Mouse (Mus musculus): ENCODE results near the gene Amz1. TPM values are rescaled to one million over a fixed set of nuclear protein-coding genes. Genes with fewer than 3 reads are reported as not detected.

Amz1 gene
- polyA plus RNA-seq, 1 experiment = 13.7 TPM

DNA sequence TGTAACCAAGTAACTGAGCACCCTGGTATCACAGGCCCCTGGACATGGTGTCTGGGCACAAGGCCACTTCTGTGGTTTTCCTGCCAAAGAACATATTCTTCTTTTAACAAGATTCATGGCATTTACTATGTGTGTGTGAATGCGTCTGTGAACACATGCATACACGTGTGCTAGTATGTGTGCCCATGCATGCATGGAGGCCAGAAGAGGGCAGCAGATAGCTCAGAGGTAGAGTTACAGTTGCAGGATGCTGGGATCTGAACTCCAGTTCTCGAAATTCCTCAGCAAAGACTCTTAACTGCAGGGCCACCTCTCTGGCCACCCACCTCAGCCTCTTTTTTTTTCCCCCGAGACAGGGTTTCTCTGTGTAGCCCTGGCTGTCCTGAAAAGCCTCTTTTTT is 59.6 kb downstream of the Amz1 start:
- H3K27me3 ChIP-seq (ENCODE audit: control insufficient read depth, insufficient read depth, low read length) = no peaks in the 10 kb centered on the region
- H3K4me3 ChIP-seq (ENCODE audit: control insufficient read depth, insufficient read depth, low read length) = no peak overlapping the region
- WGBS = 96% methylated on average over 4 of the region's 4 CpGs
- H3K4me1 ChIP-seq (replicated peaks; ENCODE audit: control insufficient read depth, insufficient read depth, low read length) = peaks cover 35% of the 10 kb centered on the region
- no peak for DNase-seq
- peak overlapping the region; percentile 87 for H3K27ac ChIP-seq (ENCODE audit: control insufficient read depth, insufficient read depth, low read length)
- H3K36me3 ChIP-seq (ENCODE audit: control insufficient read depth, insufficient read depth, low read length) = no peaks in the 10 kb centered on the region
- no peak for TF ChIP-seq CTCF (IDR thresholded peaks at IDR 0.05; ENCODE audit: borderline replicate concordance, control insufficient read depth, extremely low read depth, insufficient read depth, low read length, poor library complexity)
- no peak for TF ChIP-seq POLR2A (IDR thresholded peaks at IDR 0.05; ENCODE audit: control insufficient read depth, extremely low read depth, insufficient read depth, low read length, poor library complexity)

- peak overlapping the region; percentile 87 for H3K27ac ChIP-seq (ENCODE audit: control insufficient read depth, insufficient read depth, low read length)
- H3K4me3 ChIP-seq (ENCODE audit: control insufficient read depth, insufficient read depth, low read length) = no peak overlapping the region
- H3K4me1 ChIP-seq (replicated peaks; ENCODE audit: control insufficient read depth, insufficient read depth, low read length) = peaks cover 39% of the 10 kb centered on the region
- H3K36me3 ChIP-seq (ENCODE audit: control insufficient read depth, insufficient read depth, low read length) = no peaks in the 10 kb centered on the region
- no peak for TF ChIP-seq CTCF (IDR thresholded peaks at IDR 0.05; ENCODE audit: borderline replicate concordance, control insufficient read depth, extremely low read depth, insufficient read depth, low read length, poor library complexity)
- TF ChIP-seq POLR2A (IDR thresholded peaks at IDR 0.05; ENCODE audit: control insufficient read depth, extremely low read depth, insufficient read depth, low read length, poor library complexity) = no peak
- WGBS = 46% methylated on average over 6 of the region's 6 CpGs
- H3K27me3 ChIP-seq (ENCODE audit: control insufficient read depth, insufficient read depth, low read length) = no peaks in the 10 kb centered on the region
- DNase-seq = no peak
Measured at GRCm38 (mm10) chr5:140784288-140784687, 60.4 kb downstream of the Amz1 start.

- no peaks in the 10 kb centered on the region for H3K27me3 ChIP-seq (ENCODE audit: control insufficient read depth, insufficient read depth, low read length)
- no peak overlapping the region for H3K4me3 ChIP-seq (ENCODE audit: control insufficient read depth, insufficient read depth, low read length)
- no peaks in the 10 kb centered on the region for H3K36me3 ChIP-seq (ENCODE audit: control insufficient read depth, insufficient read depth, low read length)
- 96% methylated on average over 13 of the region's 13 CpGs for WGBS
- TF ChIP-seq POLR2A (IDR thresholded peaks at IDR 0.05; ENCODE audit: control insufficient read depth, extremely low read depth, insufficient read depth, low read length, poor library complexity) = no peak
- peak overlapping the region; percentile 65 for H3K27ac ChIP-seq (ENCODE audit: control insufficient read depth, insufficient read depth, low read length)
- DNase-seq = no peak
- H3K4me1 ChIP-seq (replicated peaks; ENCODE audit: control insufficient read depth, insufficient read depth, low read length) = peaks cover 42% of the 10 kb centered on the region
Measured at GRCm38 (mm10) chr5:140785240-140785872, 61.4 kb downstream of the Amz1 start.

GRCm38 (mm10) chr5:140789561-140789960 is 65.6 kb downstream of the Amz1 start:
- H3K4me1 ChIP-seq (replicated peaks; ENCODE audit: control insufficient read depth, insufficient read depth, low read length) = peaks cover 43% of the 10 kb centered on the region
- TF ChIP-seq POLR2A (IDR thresholded peaks at IDR 0.05; ENCODE audit: control insufficient read depth, extremely low read depth, insufficient read depth, low read length, poor library complexity) (no peak), CTCF (IDR thresholded peaks at IDR 0.05; ENCODE audit: borderline replicate concordance, control insufficient read depth, extremely low read depth, insufficient read depth, low read length, poor library complexity) (no peak)
- DNase-seq = no peak
- no peak overlapping the region for H3K4me3 ChIP-seq (ENCODE audit: control insufficient read depth, insufficient read depth, low read length)
- no peak overlapping the region for H3K27ac ChIP-seq (ENCODE audit: control insufficient read depth, insufficient read depth, low read length)
- no peaks in the 10 kb centered on the region for H3K36me3 ChIP-seq (ENCODE audit: control insufficient read depth, insufficient read depth, low read length)
- H3K27me3 ChIP-seq (ENCODE audit: control insufficient read depth, insufficient read depth, low read length) = no peaks in the 10 kb centered on the region

DNA sequence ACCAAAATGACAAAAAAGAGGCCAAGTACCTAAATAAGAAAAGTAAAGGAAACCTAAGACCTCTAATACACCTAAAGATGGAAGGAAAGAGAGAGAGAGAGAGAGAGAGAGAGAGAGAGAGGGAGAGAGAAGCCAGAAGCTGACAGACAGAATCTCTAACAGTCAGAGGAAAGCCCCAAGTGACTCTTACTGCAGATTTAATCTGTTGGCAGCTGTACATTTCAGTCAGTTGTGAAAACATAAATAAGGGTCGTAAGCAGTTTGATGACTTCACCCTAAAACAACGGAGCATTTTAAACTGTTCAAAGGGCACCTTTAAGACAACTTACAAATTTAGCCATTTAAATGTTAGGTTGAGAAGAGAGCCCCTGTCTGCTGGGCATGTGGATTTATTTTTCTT is 66.5 kb downstream of the Amz1 start:
- no peak for DNase-seq
- H3K27me3 ChIP-seq (ENCODE audit: control insufficient read depth, insufficient read depth, low read length) = no peaks in the 10 kb centered on the region
- 18% methylated on average over 2 of the region's 2 CpGs for WGBS
- H3K4me3 ChIP-seq (ENCODE audit: control insufficient read depth, insufficient read depth, low read length) = no peak overlapping the region
- H3K36me3 ChIP-seq (ENCODE audit: control insufficient read depth, insufficient read depth, low read length) = no peaks in the 10 kb centered on the region
- H3K27ac ChIP-seq (ENCODE audit: control insufficient read depth, insufficient read depth, low read length) = no peak overlapping the region
- TF ChIP-seq CTCF (IDR thresholded peaks at IDR 0.05; ENCODE audit: borderline replicate concordance, control insufficient read depth, extremely low read depth, insufficient read depth, low read length, poor library complexity) (no peak), POLR2A (IDR thresholded peaks at IDR 0.05; ENCODE audit: control insufficient read depth, extremely low read depth, insufficient read depth, low read length, poor library complexity) (no peak)
- peaks cover 35% of the 10 kb centered on the region for H3K4me1 ChIP-seq (replicated peaks; ENCODE audit: control insufficient read depth, insufficient read depth, low read length)

- no peaks in the 10 kb centered on the region for H3K27me3 ChIP-seq (ENCODE audit: control insufficient read depth, insufficient read depth, low read length)
- peaks cover 29% of the 10 kb centered on the region for H3K4me1 ChIP-seq (replicated peaks; ENCODE audit: control insufficient read depth, insufficient read depth, low read length)
- no peak for TF ChIP-seq POLR2A (IDR thresholded peaks at IDR 0.05; ENCODE audit: control insufficient read depth, extremely low read depth, insufficient read depth, low read length, poor library complexity)
- TF ChIP-seq CTCF (IDR thresholded peaks at IDR 0.05; ENCODE audit: borderline replicate concordance, control insufficient read depth, extremely low read depth, insufficient read depth, low read length, poor library complexity) = no peak
- H3K27ac ChIP-seq (ENCODE audit: control insufficient read depth, insufficient read depth, low read length) = no peak overlapping the region
- WGBS = 74% methylated on average over 9 of the region's 9 CpGs
- no peak for DNase-seq
- H3K36me3 ChIP-seq (ENCODE audit: control insufficient read depth, insufficient read depth, low read length) = no peaks in the 10 kb centered on the region
- H3K4me3 ChIP-seq (ENCODE audit: control insufficient read depth, insufficient read depth, low read length) = no peak overlapping the region
Measured at GRCm38 (mm10) chr5:140790937-140791877, 67.3 kb downstream of the Amz1 start.
